Mouse (Mus musculus) lung, postnatal 0 days (tissue): Measurements from ENCODE around the gene Usp20. TPM values are rescaled to one million over a fixed set of nuclear protein-coding genes. Genes with fewer than 3 reads are reported as not detected.

ENCODE experiments used
- ATAC-seq: fragments of 200-750 bp; cut with Nextera tagmentation; 2 replicates; pipeline ENCODE4 v1.8.0; 2017; ENCODE audit warnings: moderate library complexity
- DNase-seq: peaks from one replicate; pipeline ENCODE4 v3.0.0-alpha.2; 2016; ENCODE audit warnings: low spot score
- H3K27ac ChIP-seq: fragments of 300-500 bp; sonication (generic); 2 replicates; pipeline ENCODE4 v1.5.1; 2014; ENCODE audit warnings: antibody characterized with exemption, mild to moderate bottlenecking, low read length, mixed read lengths
- H3K27me3 ChIP-seq: fragments of 300-500 bp; sonication (generic); replicated peaks from 2 replicates; pipeline ENCODE4 v1.6.1; 2014; ENCODE audit warnings: low read length, mixed read lengths; ENCODE audit not compliant: insufficient read depth
- H3K36me3 ChIP-seq: fragments of 300-500 bp; sonication (generic); 2 replicates; pipeline ENCODE4 v1.6.1; 2014; ENCODE audit warnings: low read length, mixed read lengths; ENCODE audit not compliant: insufficient read depth
- H3K4me1 ChIP-seq: fragments of 300-500 bp; sonication (generic); 2 replicates; pipeline ENCODE4 v1.6.1; 2014; ENCODE audit warnings: antibody characterized with exemption, low read depth, low read length, mixed read lengths; ENCODE audit not compliant: insufficient read depth
- H3K4me2 ChIP-seq: fragments of 300-500 bp; sonication (generic); replicated peaks from 2 replicates; pipeline ENCODE4 v1.6.1; 2014; ENCODE audit warnings: low read depth, mild to moderate bottlenecking, low read length, moderate library complexity, mixed read lengths
- H3K4me3 ChIP-seq: fragments of 300-500 bp; sonication (generic); 2 replicates; pipeline ENCODE4 v1.5.1; 2014; ENCODE audit warnings: low read depth, low read length
- H3K9ac ChIP-seq: fragments of 300-500 bp; sonication (generic); replicated peaks from 2 replicates; pipeline ENCODE4 v1.6.1; 2014; ENCODE audit warnings: low read depth, mild to moderate bottlenecking
- H3K9me3 ChIP-seq: fragments of 300-500 bp; sonication (generic); 2 replicates; pipeline ENCODE4 v1.6.1; 2016; ENCODE audit warnings: low read length, mixed read lengths
- CTCF ChIP-seq: IDR thresholded peaks from 2 replicates; pipeline ENCODE4 v1.5.1; 2016; ENCODE audit warnings: antibody characterized with exemption, mild to moderate bottlenecking
- EP300 ChIP-seq: IDR thresholded peaks from 2 replicates; pipeline ENCODE4 v1.6.1; 2016; ENCODE audit warnings: antibody characterized with exemption, mild to moderate bottlenecking, control low read depth
- WGBS: fragments of 180-500 bp; shearing (Covaris S2); extraction: QIAGEN DNeasy Blood & Tissue Kit; methylation state at CpG from one replicate; pipeline ENCODE4 v1.1.7; 2014; 5-methylcytosine and 5-hydroxymethylcytosine counted together
- polyA plus RNA-seq: library from polyadenylated mRNA; unstranded; fragments of >200 nt; fragmentation: Nextera tagmentation; extraction: Ambion mirVana; gene quantifications from 2 replicates; pipeline ENCODE4 v1.2.1, GENCODE M21; 2015

The Usp20 gene
- polyA plus RNA-seq, 1 experiment from 2014 or later = 8.4 TPM

- Histone ChIP-seq H3K4me1 (no peaks in the 10 kb centered on the region), H3K9me3 (no peaks in the 10 kb centered on the region), H3K4me3 (no peak overlapping the region), H3K27me3 (no peaks in the 10 kb centered on the region), H3K4me2 (no peak overlapping the region), H3K9ac (no peak overlapping the region), H3K27ac (no peak overlapping the region), H3K36me3 (peaks cover 20% of the 10 kb centered on the region)
- TF ChIP-seq EP300 (no peak), CTCF (peak; percentile 20)
- ATAC-seq (no peak), DNase-seq (no peak)
- 93% methylated on average over 3 of the region's 3 CpGs for WGBS
These were observed 74.0 kb downstream of the Usp20 start for GRCm38 (mm10) chr2:31056070-31056469.

- peaks cover 15% of the 10 kb centered on the region for H3K36me3 ChIP-seq
- no peak for DNase-seq
- no peak overlapping the region for H3K4me2 ChIP-seq
- H3K9ac ChIP-seq = no peak overlapping the region
- H3K27ac ChIP-seq = no peak overlapping the region
- no peak for TF ChIP-seq CTCF
- TF ChIP-seq EP300 = no peak
- no peaks in the 10 kb centered on the region for H3K9me3 ChIP-seq
- H3K27me3 ChIP-seq = no peaks in the 10 kb centered on the region
- ATAC-seq = no peak
- no peak overlapping the region for H3K4me3 ChIP-seq
- H3K4me1 ChIP-seq = no peaks in the 10 kb centered on the region
- WGBS = 75% methylated on average over 6 of the region's 6 CpGs
These were observed 75.6 kb downstream of the Usp20 start for GRCm38 (mm10) chr2:31057549-31058177.

GRCm38 (mm10) chr2:31058443-31058842, 76.4 kb downstream of the Usp20 start:
- H3K4me1 ChIP-seq = no peaks in the 10 kb centered on the region
- H3K4me2 ChIP-seq = no peak overlapping the region
- H3K27me3 ChIP-seq = no peaks in the 10 kb centered on the region
- DNase-seq = no peak
- H3K36me3 ChIP-seq = peaks cover 15% of the 10 kb centered on the region
- no peaks in the 10 kb centered on the region for H3K9me3 ChIP-seq
- no peak overlapping the region for H3K9ac ChIP-seq
- 84% methylated on average over 4 of the region's 4 CpGs for WGBS
- TF ChIP-seq EP300 (no peak), CTCF (no peak)
- no peak for ATAC-seq
- H3K4me3 ChIP-seq = no peak overlapping the region
- no peak overlapping the region for H3K27ac ChIP-seq

GRCm38 (mm10) chr2:31060271-31060670, 78.2 kb downstream of the Usp20 start:
- 84% methylated on average over 1 of the region's 1 CpGs for WGBS
- no peaks in the 10 kb centered on the region for H3K9me3 ChIP-seq
- no peak overlapping the region for H3K4me2 ChIP-seq
- H3K27ac ChIP-seq = no peak overlapping the region
- TF ChIP-seq EP300 (no peak), CTCF (no peak)
- H3K4me3 ChIP-seq = no peak overlapping the region
- no peak for ATAC-seq
- no peak for DNase-seq
- H3K9ac ChIP-seq = no peak overlapping the region
- H3K27me3 ChIP-seq = no peaks in the 10 kb centered on the region
- H3K4me1 ChIP-seq = no peaks in the 10 kb centered on the region
- H3K36me3 ChIP-seq = peaks cover 5% of the 10 kb centered on the region; the same call in 1 of the 2 replicates

- no peaks in the 10 kb centered on the region for H3K4me1 ChIP-seq
- no peaks in the 10 kb centered on the region for H3K9me3 ChIP-seq
- no peaks in the 10 kb centered on the region for H3K27me3 ChIP-seq
- ATAC-seq (peak; percentile 38), DNase-seq (peak; percentile 36)
- 86% methylated on average over 28 of the region's 28 CpGs for WGBS
- H3K4me2 ChIP-seq = no peak overlapping the region
- H3K9ac ChIP-seq = no peak overlapping the region
- H3K36me3 ChIP-seq = peaks cover 5% of the 10 kb centered on the region; the same call in 1 of the 2 replicates
- no peak overlapping the region for H3K4me3 ChIP-seq
- H3K27ac ChIP-seq = no peak overlapping the region
- TF ChIP-seq EP300 (no peak), CTCF (no peak)
These were observed 79.0 kb downstream of the Usp20 start for GRCm38 (mm10) chr2:31060787-31061730.

- 87% methylated on average over 10 of the region's 10 CpGs for whole genome bisulfite sequencing
- Histone ChIP-seq H3K4me3 (no peak overlapping the region), H3K4me2 (no peak overlapping the region), H3K9ac (no peak overlapping the region), H3K4me1 (no peaks in the 10 kb centered on the region), H3K27me3 (no peaks in the 10 kb centered on the region), H3K9me3 (no peaks in the 10 kb centered on the region), H3K36me3 (no peaks in the 10 kb centered on the region), H3K27ac (no peak overlapping the region)
- no peak for TF ChIP-seq CTCF
- no peak for TF ChIP-seq EP300
- ATAC-seq (no peak), DNase-seq (peak; percentile 21)
These were observed 80.0 kb downstream of the Usp20 start for GRCm38 (mm10) chr2:31061868-31062628.
